Mouse (Mus musculus) liver, embryonic 14 days (tissue): Measurements from ENCODE around the gene Tars2. TPM values are rescaled to one million over a fixed set of nuclear protein-coding genes. Genes with fewer than 3 reads are reported as not detected.

Experiments
- polyA plus RNA-seq: library from polyadenylated mRNA; depleted of rRNA; stranded (reverse); fragments of >200 nt; gene quantifications from 2 replicates; pipeline ENCODE4 v1.2.3, GENCODE M21; 2012; rRNA removed

Tars2 gene
- polyA plus RNA-seq, result 19.5 and 21.1 TPM in 2 replicates

GRCm38 (mm10) chr3:95760106-95760505 is at the start of gene Tars2:
Gene Tars2 (minus strand): TSS chr3:95760206.

GRCm38 (mm10) chr3:95739353-95740104 is 20.5 kb downstream of the Tars2 start, which contains the start of gene Ecm1:
Gene Ecm1 (minus strand): TSS chr3:95739569.

Other genes starting within 250 kb of the Tars2 start
- 17.6 and 20.8 TPM in 2 replicates for gene Ctss, start 233.4 kb downstream of the Tars2 start, polyA plus RNA-seq
- gene Hormad1, start 200.5 kb downstream of the Tars2 start, polyA plus RNA-seq, result not detected in 2 replicates
- gene Golph3l, start 171.3 kb downstream of the Tars2 start, polyA plus RNA-seq, result 17.0 and 19.4 TPM in 2 replicates
- 15.2 and 18.1 TPM in 2 replicates for gene Ensa, start 135.2 kb downstream of the Tars2 start, polyA plus RNA-seq
- gene Mcl1, start 101.4 kb downstream of the Tars2 start, polyA plus RNA-seq, result 33.0 and 38.9 TPM in 2 replicates
- gene Adamtsl4, start 72.3 kb downstream of the Tars2 start, polyA plus RNA-seq, result 0.15 and 0.20 TPM in 2 replicates
- gene Ecm1, start 20.6 kb downstream of the Tars2 start, polyA plus RNA-seq, result 8.7 and 11.7 TPM in 2 replicates
- 5.4 and 6.3 TPM in 2 replicates for gene Rprd2, start 58.7 kb upstream of the Tars2 start, polyA plus RNA-seq
- gene Prpf3, start 95.7 kb upstream of the Tars2 start, polyA plus RNA-seq, result 21.3 and 23.1 TPM in 2 replicates
- gene Mrps21, start 111.3 kb upstream of the Tars2 start, polyA plus RNA-seq, result 117 and 132 TPM in 2 replicates
- gene Ciart, start 122.0 kb upstream of the Tars2 start, polyA plus RNA-seq, result 0.50 and 0.76 TPM in 2 replicates
- 4.6 and 5.3 TPM in 2 replicates for gene BC028528, start 131.8 kb upstream of the Tars2 start, polyA plus RNA-seq
- gene Aph1a, start 133.8 kb upstream of the Tars2 start, polyA plus RNA-seq, result 22.8 and 27.2 TPM in 2 replicates
- 5.2 and 5.8 TPM in 2 replicates for gene Car14, start 144.5 kb upstream of the Tars2 start, polyA plus RNA-seq
- gene Anp32e, start 169.0 kb upstream of the Tars2 start, polyA plus RNA-seq, result 122 and 172 TPM in 2 replicates
- gene Plekho1, start 235.8 kb upstream of the Tars2 start, polyA plus RNA-seq, result 9.2 and 10.8 TPM in 2 replicates